Mouse (Mus musculus): ENCODE results near the gene Apex2. TPM values are rescaled to one million over a fixed set of nuclear protein-coding genes. Genes with fewer than 3 reads are reported as not detected.

The Apex2 gene
- polyA plus RNA-seq, 1 experiment = 7.7 TPM

GRCm38 (mm10) chrX:150564644-150565357 lies 24.9 kb downstream of the Apex2 start:
- WGBS = 84% methylated on average over 12 of the region's 12 CpGs
- no peaks in the 10 kb centered on the region for H3K4me1 ChIP-seq (ENCODE audit: control insufficient read depth, insufficient read depth, low read length)
- TF ChIP-seq POLR2A (IDR thresholded peaks at IDR 0.05; ENCODE audit: borderline replicate concordance, extremely low read depth, low read depth, low read length) = no peak
- no peak for TF ChIP-seq CTCF (IDR thresholded peaks at IDR 0.05; ENCODE audit: insufficient read depth, low read length)
- H3K4me3 ChIP-seq (replicated peaks; ENCODE audit: extremely low read depth, low read depth, low read length) = no peak overlapping the region
- no peak for DNase-seq

DNA sequence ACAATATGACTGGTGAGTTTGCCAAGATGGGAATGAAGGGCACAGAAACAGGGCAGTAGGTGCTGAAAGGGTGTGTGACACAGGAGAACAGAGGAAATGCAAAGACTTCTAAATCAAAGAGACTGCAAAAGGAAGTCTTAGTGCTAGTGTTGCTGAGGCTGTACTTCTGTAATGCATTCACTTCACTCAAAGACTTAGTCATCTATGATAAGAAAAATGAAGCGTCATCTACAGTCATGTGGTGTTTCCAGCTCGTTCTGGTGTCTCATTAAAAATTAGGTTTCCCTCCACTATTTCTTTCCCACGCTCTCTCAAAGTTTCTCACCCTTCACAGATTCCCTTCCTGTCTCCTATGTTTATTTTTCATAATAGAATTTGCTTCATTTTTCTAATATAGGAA lies 35.6 kb downstream of the Apex2 start:
- WGBS = 74% methylated on average over 3 of the region's 3 CpGs
- no peak overlapping the region for H3K4me3 ChIP-seq (replicated peaks; ENCODE audit: extremely low read depth, low read depth, low read length)
- no peak for DNase-seq
- TF ChIP-seq POLR2A (IDR thresholded peaks at IDR 0.05; ENCODE audit: borderline replicate concordance, extremely low read depth, low read depth, low read length) = no peak
- no peak for TF ChIP-seq CTCF (IDR thresholded peaks at IDR 0.05; ENCODE audit: insufficient read depth, low read length)
- no peaks in the 10 kb centered on the region for H3K4me1 ChIP-seq (ENCODE audit: control insufficient read depth, insufficient read depth, low read length)

DNA sequence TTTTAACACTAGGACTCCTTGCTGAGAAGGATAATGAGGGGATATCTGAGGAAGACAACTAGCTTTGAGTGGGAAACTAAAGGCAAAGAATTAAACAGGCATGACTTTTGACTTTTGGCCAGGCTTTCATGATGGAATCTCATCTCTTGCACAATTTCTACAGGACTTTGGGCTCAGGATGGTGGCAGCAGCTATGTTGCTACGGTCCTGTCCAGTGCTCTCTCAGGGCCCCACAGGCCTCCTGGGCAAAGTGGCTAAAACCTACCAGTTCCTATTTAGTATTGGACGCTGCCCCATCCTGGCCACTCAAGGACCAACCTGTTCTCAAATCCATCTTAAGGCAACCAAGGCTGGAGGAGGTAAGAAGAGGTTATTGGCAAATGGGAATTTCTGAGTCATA lies 37.7 kb downstream of the Apex2 start:
- Histone ChIP-seq H3K4me3 (replicated peaks; ENCODE audit: extremely low read depth, low read depth, low read length) (no peak overlapping the region), H3K4me1 (ENCODE audit: control insufficient read depth, insufficient read depth, low read length) (no peaks in the 10 kb centered on the region)
- no peak for DNase-seq
- WGBS = 81% methylated on average over 2 of the region's 2 CpGs
- TF ChIP-seq CTCF (IDR thresholded peaks at IDR 0.05; ENCODE audit: insufficient read depth, low read length) (no peak), POLR2A (IDR thresholded peaks at IDR 0.05; ENCODE audit: borderline replicate concordance, extremely low read depth, low read depth, low read length) (no peak)

DNA sequence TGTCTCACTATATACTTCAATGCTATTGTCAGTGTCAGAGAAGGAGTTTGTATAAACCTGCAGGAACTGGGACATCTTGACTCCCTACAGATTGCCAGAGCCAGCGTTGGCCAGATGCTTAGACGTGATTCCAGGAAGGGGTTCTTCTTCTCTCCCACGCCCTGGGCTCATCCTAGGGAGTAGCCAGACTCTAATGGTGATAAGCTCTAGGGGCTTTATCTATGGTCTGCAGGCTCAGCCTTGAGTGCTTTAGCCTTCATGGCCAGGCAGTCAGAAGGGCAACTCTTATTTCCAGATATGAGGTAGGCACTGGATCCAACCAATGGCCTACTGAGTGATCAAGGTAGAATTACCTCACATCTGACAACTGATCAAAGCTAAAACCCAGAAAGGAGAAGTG lies 40.0 kb downstream of the Apex2 start:
- WGBS = 72% methylated on average over 3 of the region's 3 CpGs
- no peak overlapping the region for H3K4me3 ChIP-seq (replicated peaks; ENCODE audit: extremely low read depth, low read depth, low read length)
- no peaks in the 10 kb centered on the region for H3K4me1 ChIP-seq (ENCODE audit: control insufficient read depth, insufficient read depth, low read length)
- no peak for TF ChIP-seq POLR2A (IDR thresholded peaks at IDR 0.05; ENCODE audit: borderline replicate concordance, extremely low read depth, low read depth, low read length)
- TF ChIP-seq CTCF (IDR thresholded peaks at IDR 0.05; ENCODE audit: insufficient read depth, low read length) = no peak
- DNase-seq = no peak

GRCm38 (mm10) chrX:150547239-150547638 lies 42.4 kb downstream of the Apex2 start, which contains the start of gene Alas2:
Alas2 (plus strand) TSS chrX:150547375.
- Histone ChIP-seq H3K4me3 (replicated peaks; ENCODE audit: extremely low read depth, low read depth, low read length) (no peak within 1 kb of the TSS), H3K4me1 (ENCODE audit: control insufficient read depth, insufficient read depth, low read length) (no peaks in the 10 kb centered on the region)
- TF ChIP-seq POLR2A (IDR thresholded peaks at IDR 0.05; ENCODE audit: borderline replicate concordance, extremely low read depth, low read depth, low read length) (no peak), CTCF (IDR thresholded peaks at IDR 0.05; ENCODE audit: insufficient read depth, low read length) (no peak)
- no peak for DNase-seq
- 44% methylated on average over 5 of the region's 5 CpGs for WGBS

GRCm38 (mm10) chrX:150541684-150542083 lies 48.0 kb downstream of the Apex2 start:
- DNase-seq = no peak
- Histone ChIP-seq H3K4me1 (ENCODE audit: control insufficient read depth, insufficient read depth, low read length) (no peaks in the 10 kb centered on the region), H3K4me3 (replicated peaks; ENCODE audit: extremely low read depth, low read depth, low read length) (no peak overlapping the region)
- TF ChIP-seq POLR2A (IDR thresholded peaks at IDR 0.05; ENCODE audit: borderline replicate concordance, extremely low read depth, low read depth, low read length) = no peak
- TF ChIP-seq CTCF (IDR thresholded peaks at IDR 0.05; ENCODE audit: insufficient read depth, low read length) = no peak

GRCm38 (mm10) chrX:150540111-150540510 lies 49.6 kb downstream of the Apex2 start:
- no peak for DNase-seq
- no peaks in the 10 kb centered on the region for H3K4me1 ChIP-seq (ENCODE audit: control insufficient read depth, insufficient read depth, low read length)
- no peak overlapping the region for H3K4me3 ChIP-seq (replicated peaks; ENCODE audit: extremely low read depth, low read depth, low read length)
- TF ChIP-seq CTCF (IDR thresholded peaks at IDR 0.05; ENCODE audit: insufficient read depth, low read length) (no peak), POLR2A (IDR thresholded peaks at IDR 0.05; ENCODE audit: borderline replicate concordance, extremely low read depth, low read depth, low read length) (no peak)
- 75% methylated on average over 2 of the region's 2 CpGs for WGBS

DNA sequence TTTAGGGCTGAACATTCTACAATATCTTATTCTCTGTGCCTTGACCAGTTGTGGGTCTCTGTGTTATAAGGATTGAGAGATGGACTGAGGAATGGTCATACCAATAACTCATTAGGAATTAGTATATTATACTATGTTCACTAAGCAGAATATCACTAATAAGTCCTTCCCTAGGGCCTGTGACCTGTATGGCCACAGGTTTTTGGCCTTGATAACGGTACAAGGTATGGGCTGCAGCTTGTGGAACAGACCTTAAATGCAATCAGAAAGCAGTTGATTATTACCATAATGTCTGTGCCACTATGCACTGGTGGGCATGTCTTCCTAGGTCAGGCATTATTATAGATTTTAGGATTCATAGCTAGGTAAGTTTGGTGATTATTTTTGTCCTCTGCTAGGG lies 73.2 kb downstream of the Apex2 start:
- no peak for TF ChIP-seq CTCF (IDR thresholded peaks at IDR 0.05; ENCODE audit: insufficient read depth, low read length)
- no peak for TF ChIP-seq POLR2A (IDR thresholded peaks at IDR 0.05; ENCODE audit: borderline replicate concordance, extremely low read depth, low read depth, low read length)
- no peak for DNase-seq
- no peak overlapping the region for H3K4me3 ChIP-seq (replicated peaks; ENCODE audit: extremely low read depth, low read depth, low read length)
- 79% methylated on average over 1 of the region's 1 CpGs for WGBS
- H3K4me1 ChIP-seq (ENCODE audit: control insufficient read depth, insufficient read depth, low read length) = no peaks in the 10 kb centered on the region

DNA sequence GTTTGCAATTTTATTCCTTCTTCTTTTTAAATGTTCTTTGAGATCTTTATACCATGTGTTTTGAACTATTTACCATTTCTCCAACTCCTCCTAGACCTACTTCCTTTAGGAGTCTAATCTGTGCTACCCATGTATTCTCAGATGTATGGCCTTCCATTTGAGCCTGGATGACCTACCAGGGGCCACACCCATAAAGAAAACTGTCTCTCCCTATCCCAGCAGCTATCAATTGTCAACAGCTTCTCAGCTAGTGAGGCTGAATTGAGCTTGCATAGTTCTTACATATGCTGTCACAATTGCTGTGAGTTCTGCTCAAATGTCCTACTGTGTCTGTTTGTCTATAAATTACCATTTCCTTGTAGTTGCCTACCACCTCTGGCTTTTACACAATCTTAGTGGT lies 73.7 kb downstream of the Apex2 start:
- no peak for TF ChIP-seq POLR2A (IDR thresholded peaks at IDR 0.05; ENCODE audit: borderline replicate concordance, extremely low read depth, low read depth, low read length)
- no peak for TF ChIP-seq CTCF (IDR thresholded peaks at IDR 0.05; ENCODE audit: insufficient read depth, low read length)
- DNase-seq = no peak
- no peak overlapping the region for H3K4me3 ChIP-seq (replicated peaks; ENCODE audit: extremely low read depth, low read depth, low read length)

DNA sequence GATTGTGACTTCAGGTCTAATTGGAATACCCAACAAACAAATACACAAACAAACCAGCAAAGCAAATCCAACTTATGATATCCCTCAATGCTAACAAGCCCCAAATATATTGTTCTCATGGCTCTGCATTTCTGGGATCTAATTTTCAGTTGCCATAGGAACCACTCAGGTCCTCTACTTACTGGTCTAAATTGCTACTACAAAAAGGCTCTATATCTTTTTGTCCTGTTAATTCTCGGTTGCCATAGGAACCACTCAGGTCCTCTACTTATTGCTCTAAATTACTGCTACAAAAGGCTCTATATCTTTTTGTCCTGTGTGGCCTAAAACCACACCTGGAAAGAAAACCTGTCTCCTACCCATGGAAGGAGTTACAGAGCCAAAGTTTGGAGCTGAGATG lies 75.5 kb downstream of the Apex2 start:
- no peak for DNase-seq
- Histone ChIP-seq H3K4me1 (ENCODE audit: control insufficient read depth, insufficient read depth, low read length) (no peaks in the 10 kb centered on the region), H3K4me3 (replicated peaks; ENCODE audit: extremely low read depth, low read depth, low read length) (no peak overlapping the region)
- 80% methylated on average over 1 of the region's 1 CpGs for WGBS
- TF ChIP-seq POLR2A (IDR thresholded peaks at IDR 0.05; ENCODE audit: borderline replicate concordance, extremely low read depth, low read depth, low read length) (no peak), CTCF (IDR thresholded peaks at IDR 0.05; ENCODE audit: insufficient read depth, low read length) (no peak)

More for the DNA sequence above, 73.7 kb downstream of the Apex2 start:
- H3K4me1 ChIP-seq (ENCODE audit: control insufficient read depth, insufficient read depth, low read length) = no peaks in the 10 kb centered on the region

Data from lung, adult 2 months (tissue).